Mouse (Mus musculus) heart, postnatal 0 days (tissue): ENCODE data around the gene Rnf20.

Experiments used
- CTCF ChIP-seq: IDR thresholded peaks from 2 replicates; pipeline ENCODE4 v1.5.1; 2016; ENCODE audit warnings: antibody characterized with exemption, control low read depth, low read depth
- EP300 ChIP-seq: IDR thresholded peaks from 2 replicates; pipeline ENCODE4 v1.6.1; 2016; ENCODE audit warnings: antibody characterized with exemption, low read depth

DNA sequence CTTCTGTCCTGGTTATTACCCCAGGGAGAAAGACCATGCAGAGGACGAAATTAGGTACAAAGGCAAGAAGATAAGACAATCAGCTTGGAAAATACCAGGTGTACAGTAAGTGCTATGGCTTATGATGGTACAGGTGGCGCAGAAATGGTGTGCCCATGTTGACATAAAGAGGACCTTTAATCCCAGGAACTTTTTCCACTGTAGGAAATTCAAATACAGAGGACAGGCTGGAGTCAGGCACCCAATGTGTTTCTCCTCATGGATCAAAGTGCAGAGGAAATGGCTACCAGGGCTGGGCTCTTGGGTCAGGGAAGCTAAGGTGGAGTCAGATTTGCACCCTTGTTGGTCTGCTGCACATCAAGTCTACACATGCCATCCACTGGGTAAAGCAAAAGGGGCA is 41.7 kb upstream of the Rnf20 start:
- TF ChIP-seq CTCF (no peak), EP300 (no peak)
